Mouse (Mus musculus) midbrain, embryonic 12.5 days (tissue): ENCODE data around the gene Gm29427. TPM values are rescaled to one million over a fixed set of nuclear protein-coding genes. Genes with fewer than 3 reads are reported as not detected.
"Not testable (repeated sequence)": the region's sequence is repeated elsewhere in the genome, so short reads cannot be mapped to it uniquely, and the experiment has no call there.

Source experiments
- ATAC-seq: fragments of 200-750 bp; cut with Nextera tagmentation; 2 replicates; pipeline ENCODE4 v1.8.0; 2017; ENCODE audit warnings: low read depth, moderate TSS enrichment, moderate library complexity; ENCODE audit not compliant: low FRiP score
- H3K27ac ChIP-seq: fragments of 300-500 bp; sonication (generic); replicated peaks from 2 replicates; pipeline ENCODE4 v1.5.1; 2016; ENCODE audit warnings: mild to moderate bottlenecking
- H3K27me3 ChIP-seq: fragments of 300-500 bp; sonication (generic); 2 replicates; pipeline ENCODE4 v1.6.1; 2016; ENCODE audit warnings: mild to moderate bottlenecking
- H3K36me3 ChIP-seq: fragments of 300-500 bp; sonication (generic); 2 replicates; pipeline ENCODE4 v1.6.1; 2016
- H3K4me1 ChIP-seq: fragments of 300-500 bp; sonication (generic); 2 replicates; pipeline ENCODE4 v1.6.1; 2016
- H3K4me2 ChIP-seq: fragments of 300-500 bp; sonication (generic); replicated peaks from 2 replicates; pipeline ENCODE4 v1.6.1; 2016; ENCODE audit warnings: mild to moderate bottlenecking, moderate library complexity
- H3K4me3 ChIP-seq: fragments of 300-500 bp; sonication (generic); 2 replicates; pipeline ENCODE4 v1.5.1; 2016; ENCODE audit warnings: mild to moderate bottlenecking
- H3K9ac ChIP-seq: fragments of 300-500 bp; sonication (generic); replicated peaks from 2 replicates; pipeline ENCODE4 v1.6.1; 2016; ENCODE audit warnings: mild to moderate bottlenecking, moderate library complexity
- H3K9me3 ChIP-seq: fragments of 300-500 bp; sonication (generic); 2 replicates; pipeline ENCODE4 v1.6.1; 2016; ENCODE audit warnings: mild to moderate bottlenecking
- WGBS: fragments of 180-500 bp; shearing (Covaris S2); methylation state at CpG from one replicate; pipeline ENCODE4 v1.1.7; 2016; 5-methylcytosine and 5-hydroxymethylcytosine counted together
- polyA plus RNA-seq: library from polyadenylated mRNA; unstranded; fragments of >200 nt; fragmentation: Nextera tagmentation; extraction: Ambion mirVana; gene quantifications from 2 replicates; pipeline ENCODE4 v1.2.1, GENCODE M21; 2016

The Gm29427 gene
- polyA plus RNA-seq, 1 experiment from 2014 or later = not detected

DNA sequence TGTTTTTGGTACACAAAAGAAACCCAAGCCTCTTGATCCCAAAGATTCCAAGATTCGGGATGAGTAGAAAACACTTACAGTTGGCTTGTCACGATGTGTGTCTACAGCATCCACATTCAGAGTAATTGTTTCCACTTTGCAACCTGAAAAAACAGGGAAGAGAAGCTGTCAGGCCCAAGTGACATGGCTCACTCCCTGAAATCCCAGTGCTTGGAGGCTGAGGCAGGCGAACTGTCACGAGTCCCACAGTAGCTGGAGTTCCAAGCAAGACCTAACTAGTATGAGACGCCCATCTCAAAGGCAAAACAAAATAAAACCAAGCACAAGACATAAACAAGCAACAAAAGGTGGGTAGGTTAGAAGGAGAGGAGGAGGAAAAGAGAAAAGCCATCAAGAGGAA is 17.0 kb downstream of the Gm29427 start:
- H3K36me3 ChIP-seq = peaks cover 55% of the 10 kb centered on the region
- H3K4me3 ChIP-seq = no peak overlapping the region
- no peak overlapping the region for H3K4me2 ChIP-seq
- WGBS = 92% methylated on average over 5 of the region's 5 CpGs
- no peaks in the 10 kb centered on the region for H3K27me3 ChIP-seq
- H3K9ac ChIP-seq = no peak overlapping the region
- no peak overlapping the region for H3K27ac ChIP-seq
- ATAC-seq = no peak
- no peaks in the 10 kb centered on the region for H3K4me1 ChIP-seq
- H3K9me3 ChIP-seq = no peaks in the 10 kb centered on the region

DNA sequence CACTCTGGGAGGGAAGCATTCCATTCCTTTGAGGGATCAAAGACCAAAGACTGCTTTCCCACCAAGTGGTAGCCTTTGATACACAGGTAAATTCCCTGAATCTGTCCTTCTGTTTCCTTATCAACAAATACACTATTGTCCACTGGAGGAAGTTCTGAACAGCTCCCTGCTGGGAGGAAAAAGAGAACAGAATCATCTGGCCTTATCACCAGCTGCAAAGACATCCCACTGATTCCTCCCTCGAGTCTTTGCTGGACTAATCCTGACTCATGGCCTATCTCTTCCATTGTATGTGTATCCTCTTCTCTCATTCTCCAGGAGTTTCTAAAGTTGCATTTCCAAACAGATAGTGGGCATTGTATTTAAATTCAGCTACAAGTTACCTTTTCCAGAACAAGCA is 31.7 kb downstream of the Gm29427 start:
- Histone ChIP-seq H3K36me3 (peaks cover 6% of the 10 kb centered on the region; the same call in 1 of the 2 replicates), H3K4me1 (no peaks in the 10 kb centered on the region), H3K9ac (no peak overlapping the region), H3K4me3 (no peak overlapping the region), H3K9me3 (0 out of 2 replicates have a peak, but pooled peaks cover 2% of the 10 kb centered on the region), H3K4me2 (no peak overlapping the region), H3K27ac (no peak overlapping the region), H3K27me3 (no peaks in the 10 kb centered on the region)
- no peak for ATAC-seq
- WGBS = 36% methylated on average over 1 of the region's 1 CpGs

DNA sequence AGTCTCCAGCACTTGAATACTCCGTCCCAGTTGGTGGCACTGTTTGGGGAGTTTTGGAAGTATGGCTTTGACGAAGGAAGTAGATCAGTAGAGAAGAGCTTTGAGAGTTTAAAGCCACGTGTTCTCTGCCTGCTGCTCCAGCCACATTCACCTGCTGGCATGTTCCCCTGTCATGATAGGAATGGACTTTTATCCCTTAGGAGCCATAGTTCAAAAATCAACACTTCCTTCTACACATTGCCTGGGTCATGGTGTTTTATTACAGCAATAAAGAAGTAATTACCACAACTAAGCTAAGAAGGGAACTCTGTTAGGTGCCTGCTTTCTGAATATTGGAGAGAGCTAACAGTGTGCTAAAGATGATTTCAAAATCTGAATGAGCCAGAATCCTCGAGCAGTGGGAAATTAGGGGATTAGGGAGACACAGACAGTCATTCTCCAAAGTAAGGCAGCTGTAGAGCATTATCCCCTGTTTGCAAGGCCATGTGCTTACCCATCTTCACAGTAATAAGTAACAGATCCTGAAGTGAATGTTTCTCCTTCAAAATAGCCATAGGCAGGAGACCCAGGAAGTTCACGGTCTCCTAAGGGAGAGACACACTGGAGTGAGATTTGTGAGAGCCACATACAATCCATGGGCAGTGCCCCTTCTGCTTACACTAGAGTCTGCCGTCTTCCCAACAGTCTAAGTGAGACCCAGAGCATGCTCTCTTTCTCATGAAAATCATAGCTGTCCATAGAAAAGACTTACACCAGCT is 33.8 kb downstream of the Gm29427 start:
- Histone ChIP-seq H3K4me1 (no peaks in the 10 kb centered on the region), H3K4me2 (no peak overlapping the region), H3K9me3 (no peaks in the 10 kb centered on the region), H3K27me3 (no peaks in the 10 kb centered on the region), H3K36me3 (no peaks in the 10 kb centered on the region), H3K27ac (no peak overlapping the region), H3K9ac (no peak overlapping the region), H3K4me3 (no peak overlapping the region)
- no peak for ATAC-seq
- WGBS = 79% methylated on average over 6 of the region's 6 CpGs

DNA sequence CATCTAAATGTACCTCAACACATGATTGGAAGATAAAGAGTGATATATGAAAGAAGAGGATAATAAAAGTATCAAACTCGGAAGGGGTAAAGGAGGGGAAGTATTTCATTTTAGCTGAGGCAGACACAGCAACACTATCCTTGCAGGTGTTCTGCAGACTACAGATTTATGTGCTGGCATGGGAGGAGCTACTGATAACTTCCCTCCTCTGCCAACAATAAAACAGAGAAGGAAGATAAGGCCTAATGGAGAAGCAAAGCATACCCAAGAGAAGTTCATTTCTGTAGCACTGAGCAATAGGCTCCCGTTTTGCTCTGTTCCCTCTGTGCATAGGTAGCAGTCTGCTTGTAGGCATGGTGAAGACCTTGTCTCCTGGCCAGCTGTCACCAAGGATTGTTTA is 34.5 kb downstream of the Gm29427 start:
- WGBS = 80% methylated on average over 2 of the region's 2 CpGs
- no peak overlapping the region for H3K4me2 ChIP-seq

DNA sequence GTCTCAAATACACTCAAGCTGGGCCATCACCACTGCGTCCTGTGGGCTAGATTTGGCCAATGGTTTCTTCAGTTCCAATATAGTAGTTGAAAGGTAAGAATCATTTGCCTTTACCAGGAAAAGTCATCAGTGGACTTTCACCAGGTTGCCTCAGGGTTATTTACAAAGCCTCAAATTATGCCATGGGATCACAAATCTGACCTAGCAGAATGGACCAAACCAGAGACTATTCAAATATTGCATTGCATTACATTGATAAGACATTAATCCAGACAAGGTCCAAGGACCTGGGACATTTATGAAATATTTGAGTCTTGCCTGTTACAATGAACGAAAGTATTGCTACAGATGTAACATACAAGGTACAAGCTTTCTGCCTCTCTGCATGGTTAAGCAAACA is 37.0 kb downstream of the Gm29427 start:
- Histone ChIP-seq H3K4me1 (no peaks in the 10 kb centered on the region), H3K9me3 (no peaks in the 10 kb centered on the region), H3K9ac (no peak overlapping the region), H3K27ac (no peak overlapping the region), H3K4me2 (no peak overlapping the region), H3K27me3 (no peaks in the 10 kb centered on the region), H3K36me3 (no peaks in the 10 kb centered on the region), H3K4me3 (no peak overlapping the region)
- no peak for ATAC-seq
- WGBS = 71% methylated on average over 2 of the region's 2 CpGs

More for the DNA sequence above, 34.5 kb downstream of the Gm29427 start:
- no peak for ATAC-seq
- Histone ChIP-seq H3K9me3 (no peaks in the 10 kb centered on the region), H3K36me3 (no peaks in the 10 kb centered on the region), H3K9ac (no peak overlapping the region), H3K4me1 (no peaks in the 10 kb centered on the region), H3K4me3 (no peak overlapping the region), H3K27me3 (no peaks in the 10 kb centered on the region), H3K27ac (no peak overlapping the region)

DNA sequence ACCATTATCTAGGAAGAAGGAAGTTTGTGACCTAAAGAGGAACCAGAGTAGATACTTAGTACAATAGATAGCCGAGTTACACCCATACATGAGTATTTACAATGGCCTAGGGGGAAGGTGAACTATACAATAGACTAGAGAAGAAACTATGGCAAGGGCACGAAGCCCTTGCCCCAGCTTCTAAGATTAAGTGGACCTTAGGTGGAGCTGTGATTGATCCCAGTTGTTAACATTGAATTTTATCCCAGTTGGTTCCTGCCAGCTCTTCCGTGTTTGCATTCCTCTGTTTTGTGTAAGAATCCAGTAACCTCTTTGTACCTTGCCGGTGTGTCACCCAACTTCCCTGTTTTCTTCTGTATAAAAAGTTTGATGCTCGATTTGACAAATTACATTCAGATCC is 52.0 kb downstream of the Gm29427 start:
- H3K4me1 ChIP-seq, H3K36me3 ChIP-seq, H3K4me2 ChIP-seq, H3K9me3 ChIP-seq, ATAC-seq, H3K27ac ChIP-seq, H3K4me3 ChIP-seq, H3K9ac ChIP-seq, H3K27me3 ChIP-seq: not testable (repeated sequence)
- 85% methylated on average over 5 of the region's 5 CpGs for WGBS

DNA sequence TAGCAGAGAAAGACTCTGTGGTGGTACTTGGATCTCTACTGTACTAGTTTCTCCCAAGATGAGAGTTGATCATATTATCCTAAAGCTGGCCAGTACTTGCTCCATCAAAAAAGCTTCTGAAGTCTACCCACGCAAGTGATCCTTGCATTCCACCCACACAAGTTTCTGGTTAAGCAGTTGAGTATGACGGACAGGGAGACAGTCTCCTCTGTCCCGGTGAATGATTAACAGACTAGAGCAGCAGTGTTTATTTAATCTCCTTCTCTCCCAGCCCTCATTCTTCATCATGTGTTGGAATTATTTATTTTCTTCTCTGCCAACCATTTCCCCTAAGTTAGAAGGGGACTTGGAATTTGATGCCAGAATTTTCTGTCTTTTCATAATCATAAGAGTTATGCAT is 54.1 kb downstream of the Gm29427 start, which contains the start of gene C4bp:
TSS of gene C4bp (minus strand) at position 179 of the 400 bp plus-strand sequence.
- WGBS = 89% methylated on average over 3 of the region's 3 CpGs
- no peaks in the 10 kb centered on the region for H3K36me3 ChIP-seq

DNA sequence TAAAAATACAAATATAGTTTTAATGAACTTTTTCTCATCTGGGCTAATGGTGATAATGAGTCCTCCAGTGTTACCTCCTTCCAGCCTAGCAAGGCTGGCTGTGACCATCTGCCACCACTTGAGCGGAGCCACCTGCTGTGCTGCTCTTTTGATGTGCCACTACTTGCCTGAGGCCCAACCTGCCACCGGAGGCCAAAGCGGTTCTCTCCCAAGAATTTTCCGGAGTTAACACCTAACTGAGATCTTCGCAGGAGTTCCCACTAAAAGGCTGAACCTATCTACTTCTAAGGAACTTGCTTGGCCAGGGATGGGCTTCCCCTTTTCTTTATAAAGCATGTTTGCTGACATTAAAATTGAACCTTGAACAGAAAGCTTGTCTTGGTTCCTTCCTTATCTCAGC is 56.0 kb downstream of the Gm29427 start:
- not testable (repeated sequence) for ATAC-seq, H3K36me3 ChIP-seq, H3K4me2 ChIP-seq, H3K4me3 ChIP-seq, H3K27ac ChIP-seq, H3K27me3 ChIP-seq, H3K9ac ChIP-seq, H3K9me3 ChIP-seq, H3K4me1 ChIP-seq
- 51% methylated on average over 5 of the region's 5 CpGs for WGBS

More for the DNA sequence above, 54.1 kb downstream of the Gm29427 start, which contains the start of gene C4bp:
- no peaks in the 10 kb centered on the region for H3K9me3 ChIP-seq
- H3K27ac ChIP-seq = no peak within 1 kb of the TSS
- ATAC-seq = no peak
- H3K9ac ChIP-seq = no peak within 1 kb of the TSS
- no peaks in the 10 kb centered on the region for H3K27me3 ChIP-seq
- no peak within 1 kb of the TSS for H3K4me2 ChIP-seq
- H3K4me3 ChIP-seq = no peak within 1 kb of the TSS
- H3K4me1 ChIP-seq = no peaks in the 10 kb centered on the region

DNA sequence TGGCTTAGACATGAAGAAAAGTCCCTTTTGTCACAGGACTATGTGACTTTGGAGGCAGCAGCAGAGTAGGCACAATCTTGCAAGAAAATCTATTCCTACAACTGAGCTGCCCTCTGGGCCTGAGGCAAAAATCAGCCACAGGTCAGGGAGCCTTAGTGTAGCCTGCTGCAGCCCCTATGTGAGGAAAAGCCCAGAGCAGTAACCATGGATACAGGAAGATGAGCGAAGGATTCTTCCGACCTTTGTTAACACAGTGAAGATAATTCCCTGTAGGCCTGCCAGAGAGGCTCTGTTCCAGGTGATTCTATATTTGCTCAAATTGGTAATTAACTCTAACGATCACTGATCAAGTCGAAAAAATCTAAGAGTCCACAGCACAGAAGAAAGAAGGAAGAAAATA is 71.5 kb downstream of the Gm29427 start:
- H3K4me1 ChIP-seq = no peaks in the 10 kb centered on the region
- H3K27me3 ChIP-seq = no peaks in the 10 kb centered on the region
- 43% methylated on average over 4 of the region's 4 CpGs for WGBS
- H3K4me2 ChIP-seq = no peak overlapping the region
- no peak overlapping the region for H3K9ac ChIP-seq
- no peaks in the 10 kb centered on the region for H3K36me3 ChIP-seq
- no peak overlapping the region for H3K4me3 ChIP-seq
- no peaks in the 10 kb centered on the region for H3K9me3 ChIP-seq
- no peak overlapping the region for H3K27ac ChIP-seq
- no peak for ATAC-seq

DNA sequence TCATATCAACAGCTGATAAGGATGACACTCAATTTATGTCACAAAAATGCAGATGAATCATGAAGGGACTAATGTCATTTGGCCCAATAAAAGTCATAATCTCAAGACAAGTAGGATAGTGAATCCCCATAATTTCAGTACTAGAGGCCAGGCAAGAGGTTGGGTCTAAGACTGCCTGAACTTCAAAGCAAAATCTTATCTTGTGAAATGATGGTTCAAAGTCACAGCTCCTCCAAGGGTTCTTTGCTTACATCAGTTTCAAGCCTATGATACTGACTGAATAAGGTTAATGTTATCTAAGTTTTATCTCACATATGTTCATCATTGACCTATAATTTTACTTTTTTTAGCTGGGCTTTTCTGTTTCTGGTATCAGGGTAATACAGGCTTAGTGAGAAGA is 74.6 kb downstream of the Gm29427 start:
- Histone ChIP-seq H3K9ac (no peak overlapping the region), H3K9me3 (no peaks in the 10 kb centered on the region), H3K36me3 (no peaks in the 10 kb centered on the region), H3K27me3 (no peaks in the 10 kb centered on the region), H3K4me1 (no peaks in the 10 kb centered on the region), H3K4me2 (no peak overlapping the region), H3K27ac (no peak overlapping the region), H3K4me3 (no peak overlapping the region)
- no peak for ATAC-seq

DNA sequence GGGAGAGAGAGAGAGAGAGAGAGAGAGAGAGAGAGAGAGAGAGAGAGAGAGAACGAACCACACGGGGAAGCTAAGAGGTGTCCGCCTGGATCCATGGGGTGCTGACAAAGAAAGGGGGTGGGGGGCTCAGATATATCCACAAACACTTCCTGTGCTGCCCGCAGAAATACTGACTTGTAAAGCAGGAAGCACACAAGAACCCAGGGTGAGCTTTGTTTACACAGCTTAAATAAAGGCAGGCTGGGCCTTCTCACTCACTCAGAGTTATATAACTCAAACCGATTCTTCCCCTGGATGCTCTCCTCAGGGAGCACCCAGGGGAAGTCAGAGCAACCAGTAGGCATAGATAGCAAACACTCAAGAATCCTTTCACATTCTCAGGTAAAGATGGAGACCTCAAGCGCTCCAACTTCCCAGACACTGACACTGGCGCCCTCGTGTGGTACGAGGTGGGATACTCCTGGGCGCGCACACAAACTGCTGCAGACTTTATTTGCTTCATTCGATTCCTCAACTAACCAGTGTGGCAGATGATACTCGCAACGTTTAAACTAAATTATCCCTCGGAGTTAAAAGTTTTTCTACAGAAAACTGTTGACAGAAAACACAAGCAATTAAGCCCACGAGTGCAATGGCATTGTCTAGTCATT is 81.7 kb downstream of the Gm29427 start:
- Histone ChIP-seq H3K4me3 (no peak overlapping the region), H3K4me2 (no peak overlapping the region), H3K36me3 (no peaks in the 10 kb centered on the region), H3K9ac (no peak overlapping the region), H3K9me3 (no peaks in the 10 kb centered on the region), H3K4me1 (no peaks in the 10 kb centered on the region), H3K27ac (no peak overlapping the region), H3K27me3 (no peaks in the 10 kb centered on the region)
- peak; percentile 49; the same call in 1 of the 2 replicates for ATAC-seq
- 32% methylated on average over 16 of the region's 16 CpGs for WGBS

DNA sequence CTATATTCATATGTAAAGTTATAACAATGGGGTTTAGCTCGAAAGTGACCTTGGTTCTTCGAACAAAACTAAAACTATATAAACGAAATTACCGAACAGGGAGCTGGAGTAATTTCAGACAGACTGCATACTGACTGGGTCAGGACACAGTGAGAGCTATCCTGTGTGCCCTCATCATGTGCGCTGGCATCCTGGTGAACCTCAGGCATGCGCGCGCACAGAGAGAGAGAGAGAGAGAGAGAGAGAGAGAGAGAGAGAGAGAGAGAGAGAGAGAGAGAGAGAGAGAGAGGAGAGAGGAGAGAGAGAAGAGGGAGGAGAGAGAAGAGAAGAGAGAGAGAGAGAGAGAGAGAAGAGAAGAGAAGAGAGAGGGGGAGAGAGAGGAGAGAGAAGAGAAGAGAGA is 82.3 kb downstream of the Gm29427 start:
- Histone ChIP-seq H3K27me3 (no peaks in the 10 kb centered on the region), H3K9ac (no peak overlapping the region), H3K27ac (no peak overlapping the region), H3K4me3 (no peak overlapping the region), H3K9me3 (no peaks in the 10 kb centered on the region), H3K4me1 (no peaks in the 10 kb centered on the region), H3K36me3 (no peaks in the 10 kb centered on the region), H3K4me2 (no peak overlapping the region)
- no peak for ATAC-seq
- 90% methylated on average over 8 of the region's 8 CpGs for WGBS
